Mouse (Mus musculus): ENCODE results near the gene Fam205c. TPM values are rescaled to one million over a fixed set of nuclear protein-coding genes. Genes with fewer than 3 reads are reported as not detected.
A peak's percentile ranks its signal among the peaks of the same experiment; 100 is the strongest.

Fam205c gene
- polyA plus RNA-seq, 1 experiment from 2014 or later: 2.0 TPM

- WGBS: 57% methylated on average over 10 of the region's 10 CpGs
- no peak for ATAC-seq
- Histone ChIP-seq H3K4me1 (ENCODE audit: control insufficient read depth, insufficient read depth, low read length) (peaks cover 10% of the 10 kb centered on the region; the same call in 1 of the 2 replicates), H3K9ac (ENCODE audit: low read depth, low read length) (no peak overlapping the region), H3K4me2 (ENCODE audit: low read length) (no peak overlapping the region), H3K27me3 (ENCODE audit: control insufficient read depth, insufficient read depth, low read depth, low read length) (no peaks in the 10 kb centered on the region), H3K27ac (ENCODE audit: low read length) (no peak overlapping the region), H3K36me3 (ENCODE audit: control insufficient read depth, insufficient read depth, low read length) (no peaks in the 10 kb centered on the region), H3K9me3 (replicated peaks; ENCODE audit: control insufficient read depth, low read length, poor library complexity, severe bottlenecking) (no peaks in the 10 kb centered on the region), H3K4me3 (ENCODE audit: low read depth, low read length) (no peak overlapping the region)
These were observed 39.4 kb upstream of the Fam205c start for GRCm38 (mm10) chr4:42913391-42913790.

GRCm38 (mm10) chr4:42904966-42905365, 30.9 kb upstream of the Fam205c start:
- Histone ChIP-seq H3K9me3 (replicated peaks; ENCODE audit: control insufficient read depth, low read length, poor library complexity, severe bottlenecking) (no peaks in the 10 kb centered on the region), H3K9ac (ENCODE audit: low read depth, low read length) (no peak overlapping the region), H3K36me3 (ENCODE audit: control insufficient read depth, insufficient read depth, low read length) (no peaks in the 10 kb centered on the region), H3K27ac (ENCODE audit: low read length) (0 out of 2 replicates have a peak overlapping the region, but pooled peaks have one; percentile 14), H3K4me2 (ENCODE audit: low read length) (no peak overlapping the region), H3K27me3 (ENCODE audit: control insufficient read depth, insufficient read depth, low read depth, low read length) (no peaks in the 10 kb centered on the region), H3K4me1 (ENCODE audit: control insufficient read depth, insufficient read depth, low read length) (no peaks in the 10 kb centered on the region), H3K4me3 (ENCODE audit: low read depth, low read length) (no peak overlapping the region)
- 25% methylated on average over 6 of the region's 6 CpGs for WGBS
- no peak for ATAC-seq

- H3K27ac ChIP-seq (ENCODE audit: low read length): no peak overlapping the region
- H3K27me3 ChIP-seq (ENCODE audit: control insufficient read depth, insufficient read depth, low read depth, low read length): no peaks in the 10 kb centered on the region
- 72% methylated on average over 3 of the region's 3 CpGs for WGBS
- H3K4me1 ChIP-seq (ENCODE audit: control insufficient read depth, insufficient read depth, low read length): no peaks in the 10 kb centered on the region
- H3K4me3 ChIP-seq (ENCODE audit: low read depth, low read length): no peak overlapping the region
- no peaks in the 10 kb centered on the region for H3K9me3 ChIP-seq (replicated peaks; ENCODE audit: control insufficient read depth, low read length, poor library complexity, severe bottlenecking)
- H3K9ac ChIP-seq (ENCODE audit: low read depth, low read length): no peak overlapping the region
- H3K36me3 ChIP-seq (ENCODE audit: control insufficient read depth, insufficient read depth, low read length): no peaks in the 10 kb centered on the region
- ATAC-seq: no peak
- H3K4me2 ChIP-seq (ENCODE audit: low read length): no peak overlapping the region
These were observed 30.5 kb upstream of the Fam205c start for GRCm38 (mm10) chr4:42904523-42904922.

GRCm38 (mm10) chr4:42903942-42904341, 29.9 kb upstream of the Fam205c start:
- no peak overlapping the region for H3K4me2 ChIP-seq (ENCODE audit: low read length)
- no peak for ATAC-seq
- 67% methylated on average over 1 of the region's 1 CpGs for WGBS
- H3K27ac ChIP-seq (ENCODE audit: low read length): no peak overlapping the region
- no peaks in the 10 kb centered on the region for H3K4me1 ChIP-seq (ENCODE audit: control insufficient read depth, insufficient read depth, low read length)
- H3K9me3 ChIP-seq (replicated peaks; ENCODE audit: control insufficient read depth, low read length, poor library complexity, severe bottlenecking): no peaks in the 10 kb centered on the region
- no peak overlapping the region for H3K4me3 ChIP-seq (ENCODE audit: low read depth, low read length)
- no peak overlapping the region for H3K9ac ChIP-seq (ENCODE audit: low read depth, low read length)
- no peaks in the 10 kb centered on the region for H3K36me3 ChIP-seq (ENCODE audit: control insufficient read depth, insufficient read depth, low read length)
- no peaks in the 10 kb centered on the region for H3K27me3 ChIP-seq (ENCODE audit: control insufficient read depth, insufficient read depth, low read depth, low read length)

GRCm38 (mm10) chr4:42902730-42903129, 28.7 kb upstream of the Fam205c start:
- Histone ChIP-seq H3K9ac (ENCODE audit: low read depth, low read length) (no peak overlapping the region), H3K4me3 (ENCODE audit: low read depth, low read length) (no peak overlapping the region), H3K36me3 (ENCODE audit: control insufficient read depth, insufficient read depth, low read length) (no peaks in the 10 kb centered on the region), H3K27ac (ENCODE audit: low read length) (no peak overlapping the region), H3K4me1 (ENCODE audit: control insufficient read depth, insufficient read depth, low read length) (no peaks in the 10 kb centered on the region), H3K27me3 (ENCODE audit: control insufficient read depth, insufficient read depth, low read depth, low read length) (no peaks in the 10 kb centered on the region), H3K4me2 (ENCODE audit: low read length) (no peak overlapping the region), H3K9me3 (replicated peaks; ENCODE audit: control insufficient read depth, low read length, poor library complexity, severe bottlenecking) (no peaks in the 10 kb centered on the region)
- WGBS: 92% methylated on average over 5 of the region's 5 CpGs
- ATAC-seq: no peak

- no peaks in the 10 kb centered on the region for H3K4me1 ChIP-seq (ENCODE audit: control insufficient read depth, insufficient read depth, low read length)
- no peak overlapping the region for H3K9ac ChIP-seq (ENCODE audit: low read depth, low read length)
- H3K4me2 ChIP-seq (ENCODE audit: low read length): no peak overlapping the region
- H3K36me3 ChIP-seq (ENCODE audit: control insufficient read depth, insufficient read depth, low read length): no peaks in the 10 kb centered on the region
- no peaks in the 10 kb centered on the region for H3K9me3 ChIP-seq (replicated peaks; ENCODE audit: control insufficient read depth, low read length, poor library complexity, severe bottlenecking)
- H3K27ac ChIP-seq (ENCODE audit: low read length): no peak overlapping the region
- WGBS: 71% methylated on average over 9 of the region's 9 CpGs
- H3K4me3 ChIP-seq (ENCODE audit: low read depth, low read length): no peak overlapping the region
- no peaks in the 10 kb centered on the region for H3K27me3 ChIP-seq (ENCODE audit: control insufficient read depth, insufficient read depth, low read depth, low read length)
- no peak for ATAC-seq
These were observed 28.1 kb upstream of the Fam205c start for GRCm38 (mm10) chr4:42902174-42902573.

- Histone ChIP-seq H3K4me3 (ENCODE audit: low read depth, low read length) (no peak overlapping the region), H3K4me2 (ENCODE audit: low read length) (no peak overlapping the region), H3K27me3 (ENCODE audit: control insufficient read depth, insufficient read depth, low read depth, low read length) (no peaks in the 10 kb centered on the region), H3K36me3 (ENCODE audit: control insufficient read depth, insufficient read depth, low read length) (no peaks in the 10 kb centered on the region), H3K4me1 (ENCODE audit: control insufficient read depth, insufficient read depth, low read length) (no peaks in the 10 kb centered on the region), H3K9ac (ENCODE audit: low read depth, low read length) (no peak overlapping the region), H3K9me3 (replicated peaks; ENCODE audit: control insufficient read depth, low read length, poor library complexity, severe bottlenecking) (no peaks in the 10 kb centered on the region), H3K27ac (ENCODE audit: low read length) (no peak overlapping the region)
- 63% methylated on average over 5 of the region's 5 CpGs for WGBS
- no peak for ATAC-seq
These were observed 26.8 kb upstream of the Fam205c start for GRCm38 (mm10) chr4:42900878-42901277.

- Histone ChIP-seq H3K4me1 (ENCODE audit: control insufficient read depth, insufficient read depth, low read length) (no peaks in the 10 kb centered on the region), H3K4me3 (ENCODE audit: low read depth, low read length) (no peak overlapping the region), H3K36me3 (ENCODE audit: control insufficient read depth, insufficient read depth, low read length) (no peaks in the 10 kb centered on the region), H3K27me3 (ENCODE audit: control insufficient read depth, insufficient read depth, low read depth, low read length) (no peaks in the 10 kb centered on the region), H3K4me2 (ENCODE audit: low read length) (no peak overlapping the region), H3K9me3 (replicated peaks; ENCODE audit: control insufficient read depth, low read length, poor library complexity, severe bottlenecking) (no peaks in the 10 kb centered on the region), H3K27ac (ENCODE audit: low read length) (no peak overlapping the region), H3K9ac (ENCODE audit: low read depth, low read length) (no peak overlapping the region)
- 28% methylated on average over 3 of the region's 3 CpGs for WGBS
- ATAC-seq: no peak
These were observed 24.9 kb upstream of the Fam205c start for GRCm38 (mm10) chr4:42898914-42899313.

GRCm38 (mm10) chr4:42895118-42895517, 21.1 kb upstream of the Fam205c start:
- H3K4me3 ChIP-seq (ENCODE audit: low read depth, low read length): no peak overlapping the region
- no peak overlapping the region for H3K9ac ChIP-seq (ENCODE audit: low read depth, low read length)
- no peaks in the 10 kb centered on the region for H3K4me1 ChIP-seq (ENCODE audit: control insufficient read depth, insufficient read depth, low read length)
- no peaks in the 10 kb centered on the region for H3K27me3 ChIP-seq (ENCODE audit: control insufficient read depth, insufficient read depth, low read depth, low read length)
- H3K9me3 ChIP-seq (replicated peaks; ENCODE audit: control insufficient read depth, low read length, poor library complexity, severe bottlenecking): no peaks in the 10 kb centered on the region
- ATAC-seq: no peak
- no peak overlapping the region for H3K4me2 ChIP-seq (ENCODE audit: low read length)
- WGBS: 54% methylated on average over 7 of the region's 7 CpGs
- no peak overlapping the region for H3K27ac ChIP-seq (ENCODE audit: low read length)
- no peaks in the 10 kb centered on the region for H3K36me3 ChIP-seq (ENCODE audit: control insufficient read depth, insufficient read depth, low read length)

- Histone ChIP-seq H3K9me3 (replicated peaks; ENCODE audit: control insufficient read depth, low read length, poor library complexity, severe bottlenecking) (no peaks in the 10 kb centered on the region), H3K36me3 (ENCODE audit: control insufficient read depth, insufficient read depth, low read length) (no peaks in the 10 kb centered on the region), H3K4me1 (ENCODE audit: control insufficient read depth, insufficient read depth, low read length) (no peaks in the 10 kb centered on the region), H3K4me2 (ENCODE audit: low read length) (no peak overlapping the region), H3K4me3 (ENCODE audit: low read depth, low read length) (no peak overlapping the region), H3K27ac (ENCODE audit: low read length) (no peak overlapping the region), H3K27me3 (ENCODE audit: control insufficient read depth, insufficient read depth, low read depth, low read length) (no peaks in the 10 kb centered on the region), H3K9ac (ENCODE audit: low read depth, low read length) (no peak overlapping the region)
- 67% methylated on average over 7 of the region's 7 CpGs for WGBS
- ATAC-seq: no peak
These were observed 17.1 kb upstream of the Fam205c start for GRCm38 (mm10) chr4:42891176-42891575.

Measured in midbrain, embryonic 16.5 days (tissue).